Mouse (Mus musculus) ovary, adult 2 months (tissue): ENCODE measurements around the gene Amdhd1. TPM values are rescaled to one million over a fixed set of nuclear protein-coding genes. Genes with fewer than 3 reads are reported as not detected.

Experiments
- polyA plus RNA-seq: library from polyadenylated mRNA; depleted of rRNA; stranded (reverse); fragments of >200 nt; gene quantifications from 2 replicates; pipeline ENCODE4 v1.2.3, GENCODE M21; 2012; rRNA removed

Amdhd1 gene
- 0.66 and 0.96 TPM in 2 replicates for polyA plus RNA-seq

GRCm38 (mm10) chr10:93539775-93540430 lies at the start of gene Amdhd1:
Gene Amdhd1, minus strand, starts transcription at chr10:93540033.

GRCm38 (mm10) chr10:93589281-93589848 lies 49.5 kb upstream of the Amdhd1 start, which contains the start of gene Snrpf:
Gene Snrpf, minus strand, starts transcription at chr10:93589706.

GRCm38 (mm10) chr10:93540431-93541210 lies 788 bp upstream of the Amdhd1 start, which contains the start of gene Ccdc38:
Gene Ccdc38, plus strand, starts transcription at chr10:93540632.

GRCm38 (mm10) chr10:93488066-93488827 lies 51.6 kb downstream of the Amdhd1 start, which contains the start of gene Hal:
Gene Hal, plus strand, starts transcription at chr10:93488768.

Other genes starting within 250 kb of the Amdhd1 start
- 43.3 and 54.0 TPM in 2 replicates for gene Elk3, start 228.9 kb downstream of the Amdhd1 start, polyA plus RNA-seq
- 79.2 and 159 TPM in 2 replicates for gene Lta4h, start 86.6 kb downstream of the Amdhd1 start, polyA plus RNA-seq
- 0.10 and 0.81 TPM in 2 replicates for gene Hal, start 51.3 kb downstream of the Amdhd1 start, polyA plus RNA-seq
- not detected in 2 replicates for gene Ccdc38, start 599 bp upstream of the Amdhd1 start, polyA plus RNA-seq
- gene Snrpf, start 49.7 kb upstream of the Amdhd1 start, polyA plus RNA-seq, result 148 TPM in 2 replicates
- gene Ntn4, start 100.6 kb upstream of the Amdhd1 start, polyA plus RNA-seq, result 22.5 and 26.4 TPM in 2 replicates